Mouse (Mus musculus): ENCODE data around the gene Gm3676. TPM values are rescaled to one million over a fixed set of nuclear protein-coding genes. Genes with fewer than 3 reads are reported as not detected.
"Not testable (repeated sequence)": the region's sequence is repeated elsewhere in the genome, so short reads cannot be mapped to it uniquely, and the experiment has no call there.

Gene Gm3676
- polyA plus RNA-seq (2015; fragmentation: Nextera tagmentation; extraction: Ambion mirVana), result not detected in 2 replicates

DNA sequence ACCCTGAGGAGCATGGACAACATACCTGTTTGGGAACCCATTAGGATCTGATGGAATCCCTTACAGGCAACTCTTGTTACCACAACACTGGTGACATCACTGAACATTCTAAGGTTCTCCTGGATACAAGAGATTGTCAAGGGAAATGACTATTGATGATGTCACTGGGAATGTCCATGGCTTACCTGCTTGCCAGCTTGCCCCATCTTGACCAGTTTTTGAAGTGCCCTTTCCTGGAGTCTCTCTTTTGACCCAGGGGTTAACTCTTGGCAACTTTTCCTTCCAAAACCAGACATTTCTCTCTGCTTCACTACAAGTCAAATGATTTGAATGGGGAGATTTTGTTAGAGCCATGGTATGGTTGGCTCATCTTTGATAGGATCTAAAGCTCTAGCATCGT, at the start of gene Gm3676:
Gene Gm3676 (minus strand): TSS at position 101 of the 400 bp plus-strand sequence.
- no CpG with 5 or more reads among the region's 1 CpGs for WGBS
- not testable (repeated sequence) for H3K4me3 ChIP-seq (replicated peaks); ATAC-seq (ENCODE audit: insufficient number of reproducible peaks, low FRiP score, low TSS enrichment, low read depth); H3K9me3 ChIP-seq (replicated peaks); H3K4me2 ChIP-seq (replicated peaks); H3K27me3 ChIP-seq; H3K27ac ChIP-seq (replicated peaks); H3K36me3 ChIP-seq; H3K4me1 ChIP-seq; H3K9ac ChIP-seq

DNA sequence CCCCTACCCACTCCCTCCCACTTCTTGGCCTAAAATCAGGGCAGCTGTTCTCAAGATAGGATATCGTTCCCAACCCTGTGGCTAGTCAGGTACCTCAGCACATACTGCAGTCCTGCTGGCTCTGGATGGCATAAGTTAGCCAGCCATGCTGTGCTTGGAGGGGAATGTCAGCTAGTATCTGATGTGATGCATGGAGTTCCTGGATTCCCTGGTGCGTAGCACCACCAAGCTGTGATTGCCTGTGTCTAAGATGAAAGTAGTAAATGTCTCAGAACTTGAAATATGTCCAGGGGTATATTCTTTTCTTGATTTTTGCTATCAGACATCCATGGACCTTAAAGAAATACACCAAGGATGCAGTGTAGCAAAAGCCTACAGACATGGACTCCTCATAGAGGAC, 1.9 kb upstream of the Gm3676 start:
- 82% methylated on average over 2 of the region's 2 CpGs for WGBS
- not testable (repeated sequence) for H3K4me2 ChIP-seq (replicated peaks); H3K4me3 ChIP-seq (replicated peaks); H3K36me3 ChIP-seq; ATAC-seq (ENCODE audit: insufficient number of reproducible peaks, low FRiP score, low TSS enrichment, low read depth); H3K4me1 ChIP-seq; H3K9me3 ChIP-seq (replicated peaks); H3K27me3 ChIP-seq; H3K27ac ChIP-seq (replicated peaks); H3K9ac ChIP-seq

DNA sequence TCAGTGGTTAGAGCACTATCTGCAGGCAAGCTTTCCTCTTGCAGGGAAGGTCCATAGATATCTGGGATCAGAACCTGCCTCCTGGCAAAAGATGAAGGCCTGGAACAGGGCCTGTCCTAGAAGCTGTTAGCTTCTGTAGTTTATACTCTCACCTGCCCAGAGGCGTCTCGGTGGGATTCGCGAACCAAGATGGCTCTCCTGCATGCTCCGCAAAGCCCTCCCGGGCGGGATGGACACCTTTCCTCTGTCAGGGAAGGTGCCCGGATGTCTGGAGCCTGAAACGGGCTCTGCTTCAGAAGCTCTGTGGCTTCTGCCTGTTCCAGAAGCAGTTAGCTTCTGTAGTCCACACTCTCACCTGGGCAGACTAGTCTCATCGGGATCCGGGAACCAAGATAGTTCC, 16.1 kb downstream of the Gm3676 start:
- ATAC-seq (ENCODE audit: insufficient number of reproducible peaks, low FRiP score, low TSS enrichment, low read depth); H3K4me2 ChIP-seq (replicated peaks); H3K9ac ChIP-seq; H3K36me3 ChIP-seq; H3K4me3 ChIP-seq (replicated peaks); H3K27me3 ChIP-seq; H3K4me1 ChIP-seq; H3K9me3 ChIP-seq (replicated peaks); H3K27ac ChIP-seq (replicated peaks): not testable (repeated sequence)
- 88% methylated on average over 10 of the region's 11 CpGs for WGBS

DNA sequence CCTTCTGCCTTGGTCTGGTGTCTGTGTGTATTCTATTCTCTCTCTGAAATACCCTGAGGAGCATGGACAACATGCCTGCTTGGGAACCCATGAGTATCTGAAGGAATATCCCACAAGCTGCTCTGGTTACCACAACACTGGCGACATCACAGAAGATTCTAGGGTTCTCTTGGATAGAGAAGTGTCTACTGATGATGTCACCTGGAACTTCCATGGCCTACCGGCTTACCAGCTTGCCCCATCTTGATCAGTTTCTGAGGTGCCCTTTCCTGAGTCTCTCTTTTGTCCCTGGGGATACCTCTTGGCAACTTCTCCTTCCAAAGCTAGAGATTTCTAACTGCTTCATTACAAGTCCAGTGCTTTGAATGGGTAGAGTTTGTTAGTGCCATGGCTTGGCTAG, 21.8 kb downstream of the Gm3676 start, which contains the start of gene Gm3072:
Gene Gm3072 (minus strand): TSS at position 101 of the 400 bp plus-strand sequence.
- not testable (repeated sequence) for ATAC-seq (ENCODE audit: insufficient number of reproducible peaks, low FRiP score, low TSS enrichment, low read depth); H3K9ac ChIP-seq; H3K4me2 ChIP-seq (replicated peaks); H3K27ac ChIP-seq (replicated peaks); H3K27me3 ChIP-seq; H3K36me3 ChIP-seq; H3K9me3 ChIP-seq (replicated peaks); H3K4me3 ChIP-seq (replicated peaks); H3K4me1 ChIP-seq
- WGBS, result 75% methylated on average over 1 of the region's 2 CpGs

DNA sequence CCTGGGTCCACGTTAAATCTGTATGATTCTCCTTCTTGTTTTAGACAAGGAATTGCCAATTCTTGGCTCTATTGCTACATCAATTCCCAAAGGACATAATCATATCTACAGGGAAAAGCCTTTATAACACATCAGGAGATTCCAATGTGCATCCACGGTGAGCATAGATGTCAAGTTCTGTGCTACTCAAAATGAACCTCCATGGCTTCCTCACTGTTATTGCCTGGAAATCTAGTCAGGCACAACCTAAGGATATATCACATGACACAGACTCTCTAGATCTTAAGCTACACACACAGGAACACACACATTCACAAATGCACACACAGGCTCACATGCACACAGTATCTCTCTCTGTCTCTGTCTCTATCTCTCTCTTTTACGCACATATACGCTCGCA, 23.8 kb downstream of the Gm3676 start:
- H3K9ac ChIP-seq; H3K4me1 ChIP-seq; H3K4me2 ChIP-seq (replicated peaks); H3K9me3 ChIP-seq (replicated peaks); ATAC-seq (ENCODE audit: insufficient number of reproducible peaks, low FRiP score, low TSS enrichment, low read depth); H3K27me3 ChIP-seq; H3K4me3 ChIP-seq (replicated peaks); H3K36me3 ChIP-seq; H3K27ac ChIP-seq (replicated peaks): not testable (repeated sequence)
- 87% methylated on average over 5 of the region's 5 CpGs for WGBS

DNA sequence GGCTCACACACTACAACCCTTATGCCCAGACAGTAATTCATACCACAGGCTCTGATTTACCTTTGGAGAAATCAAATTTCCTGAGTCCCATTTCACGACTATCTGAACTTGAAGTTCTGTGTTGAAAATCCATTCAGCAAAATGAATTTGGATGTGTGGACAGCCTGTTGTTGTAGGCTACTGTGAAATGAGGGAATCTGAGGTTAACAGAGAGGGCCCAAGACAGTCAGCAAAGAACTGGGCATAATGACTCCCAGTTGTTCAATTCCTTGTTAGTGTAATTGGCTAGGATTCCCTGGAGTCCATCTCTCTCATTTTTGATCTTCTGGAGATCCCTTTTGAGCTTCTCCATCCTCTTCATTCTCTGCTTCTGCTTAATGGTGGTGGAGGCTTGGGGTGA, 35.6 kb downstream of the Gm3676 start:
- WGBS, result 77% methylated on average over 1 of the region's 1 CpGs
- H3K27me3 ChIP-seq; H3K4me2 ChIP-seq (replicated peaks); H3K27ac ChIP-seq (replicated peaks); H3K4me3 ChIP-seq (replicated peaks); H3K9me3 ChIP-seq (replicated peaks); H3K4me1 ChIP-seq; H3K36me3 ChIP-seq; ATAC-seq (ENCODE audit: insufficient number of reproducible peaks, low FRiP score, low TSS enrichment, low read depth); H3K9ac ChIP-seq: not testable (repeated sequence)

DNA sequence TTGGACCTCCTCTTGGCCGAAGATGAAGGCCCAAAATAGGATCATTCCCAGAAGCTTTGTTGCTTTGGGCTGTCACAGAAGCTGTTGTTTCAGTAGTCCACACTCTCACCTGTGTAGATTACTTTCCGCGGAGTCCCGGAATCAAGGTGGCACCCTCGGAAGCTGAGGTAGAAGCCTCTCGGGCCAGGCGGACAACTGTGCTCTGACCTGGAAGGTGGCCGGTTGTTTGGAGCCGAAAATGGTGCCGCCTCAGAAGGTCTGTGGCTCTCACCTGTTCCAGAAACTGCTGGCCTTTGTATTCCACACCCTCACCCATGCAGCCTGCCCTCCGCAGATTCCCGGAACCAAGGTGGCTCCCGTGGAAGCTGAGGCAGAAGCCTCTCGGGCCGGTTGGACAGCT, 45.4 kb downstream of the Gm3676 start:
- ATAC-seq (ENCODE audit: insufficient number of reproducible peaks, low FRiP score, low TSS enrichment, low read depth); H3K9me3 ChIP-seq (replicated peaks); H3K9ac ChIP-seq; H3K36me3 ChIP-seq; H3K27me3 ChIP-seq; H3K4me3 ChIP-seq (replicated peaks); H3K4me2 ChIP-seq (replicated peaks); H3K27ac ChIP-seq (replicated peaks); H3K4me1 ChIP-seq: not testable (repeated sequence)
- 92% methylated on average over 15 of the region's 15 CpGs for WGBS

Other genes with a start within 250 kb of the Gm3676 start
- not detected in 2 replicates for gene Gm6482, start 238.2 kb downstream of the Gm3676 start, polyA plus RNA-seq (2015; fragmentation: Nextera tagmentation; extraction: Ambion mirVana)
- not detected in 2 replicates for gene Gm7954, start 193.0 kb downstream of the Gm3676 start, polyA plus RNA-seq (2015; fragmentation: Nextera tagmentation; extraction: Ambion mirVana)
- gene Gm3486, start 157.0 kb downstream of the Gm3676 start, polyA plus RNA-seq (2015; fragmentation: Nextera tagmentation; extraction: Ambion mirVana), result not detected in 2 replicates
- not detected in 2 replicates for gene Gm7970, start 90.9 kb downstream of the Gm3676 start, polyA plus RNA-seq (2015; fragmentation: Nextera tagmentation; extraction: Ambion mirVana)
- not detected in 2 replicates for gene 1700049E17Rik2, start 73.3 kb downstream of the Gm3676 start, polyA plus RNA-seq (2015; fragmentation: Nextera tagmentation; extraction: Ambion mirVana)
- gene Gm3072, start 21.9 kb downstream of the Gm3676 start, polyA plus RNA-seq (2015; fragmentation: Nextera tagmentation; extraction: Ambion mirVana), result not detected in 2 replicates
- gene Gm8068, start 55.4 kb upstream of the Gm3676 start, polyA plus RNA-seq (2015; fragmentation: Nextera tagmentation; extraction: Ambion mirVana), result not detected in 2 replicates
- gene Gm7929, start 104.1 kb upstream of the Gm3676 start, polyA plus RNA-seq (2015; fragmentation: Nextera tagmentation; extraction: Ambion mirVana), result not detected in 2 replicates
- gene Gm47189, start 126.0 kb upstream of the Gm3676 start, polyA plus RNA-seq (2015; fragmentation: Nextera tagmentation; extraction: Ambion mirVana), result not detected in 2 replicates

All from embryonic facial prominence, embryonic 15.5 days (tissue).